Mouse (Mus musculus): ENCODE results near the gene Socs7.

Gene Socs7

GRCm38 (mm10) chr11:97343619-97344018, 18.7 kb upstream of the Socs7 start:
- DNase-seq, result peak; percentile 72

GRCm38 (mm10) chr11:97345446-97345845, 16.9 kb upstream of the Socs7 start:
- peak; percentile 17 for DNase-seq

- no peak for DNase-seq
Observed at GRCm38 (mm10) chr11:97346383-97346782, 16.0 kb upstream of the Socs7 start.

- no peak for DNase-seq
Observed at GRCm38 (mm10) chr11:97347291-97347690, 15.1 kb upstream of the Socs7 start.

GRCm38 (mm10) chr11:97350035-97350434, 12.3 kb upstream of the Socs7 start:
- no peak for DNase-seq

- no peak for DNase-seq
Observed at GRCm38 (mm10) chr11:97352027-97352684, 10.2 kb upstream of the Socs7 start, which contains the start of gene Gpr179. Gene Gpr179, minus strand, starts transcription at chr11:97352077.

GRCm38 (mm10) chr11:97352935-97353597, 9.3 kb upstream of the Socs7 start:
- no peak for DNase-seq

- DNase-seq, result no peak
Observed at GRCm38 (mm10) chr11:97354646-97355045, 7.7 kb upstream of the Socs7 start.

GRCm38 (mm10) chr11:97355247-97355646, 7.1 kb upstream of the Socs7 start:
- DNase-seq, result no peak

- DNase-seq, result peak; percentile 78
Observed at GRCm38 (mm10) chr11:97357663-97358062, 4.7 kb upstream of the Socs7 start.

- DNase-seq, result no peak
Observed at GRCm38 (mm10) chr11:97362649-97362942, 245 bp downstream of the Socs7 start.

GRCm38 (mm10) chr11:97362943-97363643, 742 bp downstream of the Socs7 start:
- DNase-seq, result peak; percentile 58

- DNase-seq, result no peak
Observed at GRCm38 (mm10) chr11:97363644-97363995, 1.3 kb downstream of the Socs7 start.

GRCm38 (mm10) chr11:97365556-97365955, 3.2 kb downstream of the Socs7 start:
- no peak for DNase-seq

- DNase-seq, result no peak
Observed at GRCm38 (mm10) chr11:97368501-97368900, 6.2 kb downstream of the Socs7 start.

- DNase-seq, result no peak
Observed at GRCm38 (mm10) chr11:97370329-97371091, 8.2 kb downstream of the Socs7 start.

GRCm38 (mm10) chr11:97372159-97372864, 10.0 kb downstream of the Socs7 start:
- DNase-seq, result no peak

GRCm38 (mm10) chr11:97373402-97373801, 11.1 kb downstream of the Socs7 start:
- DNase-seq, result no peak

- DNase-seq, result no peak
Observed at GRCm38 (mm10) chr11:97380036-97380435, 17.7 kb downstream of the Socs7 start.

- no peak for DNase-seq
Observed at GRCm38 (mm10) chr11:97383017-97383416, 20.7 kb downstream of the Socs7 start.

GRCm38 (mm10) chr11:97383764-97384163, 21.4 kb downstream of the Socs7 start:
- no peak for DNase-seq

GRCm38 (mm10) chr11:97387811-97388210, 25.5 kb downstream of the Socs7 start:
- DNase-seq, result no peak

GRCm38 (mm10) chr11:97389127-97389526, 26.8 kb downstream of the Socs7 start:
- DNase-seq, result no peak

All from thymus, postnatal 14 days (tissue).